Mouse (Mus musculus) thymus, adult 2 months (tissue): ENCODE results near the gene Mapkapk3.

ENCODE experiments used
- CTCF ChIP-seq: fragments of 200-500 bp; IDR thresholded peaks from 2 replicates; pipeline ENCODE4 v1.5.1; 2012; ENCODE audit warnings: mild to moderate bottlenecking, control low read depth, low read length, moderate library complexity, borderline replicate concordance; ENCODE audit not compliant: control insufficient read depth, poor library complexity, insufficient read depth; ENCODE audit errors: extremely low read depth
- POLR2A ChIP-seq: fragments of 200-500 bp; IDR thresholded peaks from 2 replicates; pipeline ENCODE4 v1.6.1; 2012; ENCODE audit warnings: mild to moderate bottlenecking, low read length, control low read depth, moderate library complexity; ENCODE audit not compliant: control insufficient read depth, poor library complexity, insufficient read depth; ENCODE audit errors: extremely low read depth

- no peak for TF ChIP-seq POLR2A
- no peak for TF ChIP-seq CTCF
Observed at GRCm38 (mm10) chr9:107309171-107309570, 19.5 kb upstream of the Mapkapk3 start.
